Mouse (Mus musculus) ovary, postnatal 36 days (tissue): ENCODE data around the gene Capn13.
"Not testable (repeated sequence)": the region's sequence is repeated elsewhere in the genome, so short reads cannot be mapped to it uniquely, and the experiment has no call there.

Experiments used
- DNase-seq: peaks from one replicate; pipeline ENCODE4 v3.0.0; 2022; ENCODE audit warnings: low spot score, mixed read lengths

Capn13 gene

GRCm38 (mm10) chr17:73343632-73344390, 56.9 kb downstream of the Capn13 start:
- no peak for DNase-seq

GRCm38 (mm10) chr17:73342673-73343072, 58.0 kb downstream of the Capn13 start:
- DNase-seq: no peak

GRCm38 (mm10) chr17:73329071-73329470, 71.6 kb downstream of the Capn13 start:
- no peak for DNase-seq

DNA sequence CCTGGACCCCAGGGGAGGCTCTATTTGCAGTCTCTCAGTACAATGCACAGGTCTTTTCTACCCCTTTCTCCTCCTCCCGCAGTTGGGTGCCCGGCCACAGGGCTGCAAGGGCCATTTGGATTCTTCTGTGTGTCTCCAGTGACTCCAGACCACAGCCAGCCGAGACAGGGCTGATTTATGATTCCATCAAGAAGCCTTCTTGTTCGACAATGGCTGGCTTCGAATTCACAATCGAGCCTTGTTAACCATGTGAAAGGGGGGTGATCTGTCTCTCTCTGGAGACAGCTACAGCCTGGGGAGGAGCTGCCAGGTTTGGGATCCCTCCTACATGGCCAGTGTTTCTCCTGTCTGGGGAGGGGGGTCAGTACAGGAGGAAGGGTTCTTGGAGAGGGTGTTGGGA, 75.4 kb downstream of the Capn13 start:
- no peak for DNase-seq

GRCm38 (mm10) chr17:73324732-73325131, 75.9 kb downstream of the Capn13 start:
- no peak for DNase-seq

DNA sequence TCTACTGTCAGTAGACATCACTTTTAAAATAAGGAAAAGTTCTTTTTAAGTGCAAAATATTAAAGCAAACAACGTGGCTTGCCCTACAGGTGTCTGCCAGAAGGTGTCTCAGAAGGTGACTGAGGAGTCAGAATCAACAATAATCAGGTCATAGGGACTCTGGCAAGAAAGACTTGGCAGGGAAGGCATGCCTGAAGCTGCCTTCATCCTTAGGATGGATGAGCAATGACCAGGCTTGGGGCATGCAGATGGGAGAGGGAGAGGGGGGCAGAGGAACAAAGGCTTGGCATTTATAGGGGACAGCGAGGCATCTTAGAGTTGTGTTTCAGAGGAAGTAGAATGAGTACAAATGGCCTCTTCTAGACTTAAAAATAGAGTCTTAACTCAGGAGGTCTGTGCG, 76.7 kb downstream of the Capn13 start:
- DNase-seq: no peak

DNA sequence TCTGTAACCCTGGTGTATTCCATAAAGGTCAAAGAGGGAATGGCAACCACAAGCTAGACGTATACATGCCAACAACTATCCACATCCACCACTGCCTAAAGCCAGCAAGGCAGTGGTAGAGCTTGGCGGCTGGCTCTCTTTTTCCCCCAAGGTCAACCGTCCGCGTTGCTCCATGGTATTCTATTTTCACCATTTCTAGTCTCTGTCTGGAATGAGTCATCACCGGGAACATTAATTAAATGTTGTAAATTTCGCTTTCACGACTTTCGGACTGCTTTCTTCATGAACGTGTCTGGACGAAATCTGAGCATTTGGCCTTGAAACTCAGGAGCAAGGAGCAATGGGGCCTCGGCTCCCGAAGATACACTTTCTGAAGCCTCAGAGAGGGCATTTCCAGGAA, 85.9 kb downstream of the Capn13 start:
- no peak for DNase-seq

GRCm38 (mm10) chr17:73311491-73311890, 89.2 kb downstream of the Capn13 start:
- no peak for DNase-seq

DNA sequence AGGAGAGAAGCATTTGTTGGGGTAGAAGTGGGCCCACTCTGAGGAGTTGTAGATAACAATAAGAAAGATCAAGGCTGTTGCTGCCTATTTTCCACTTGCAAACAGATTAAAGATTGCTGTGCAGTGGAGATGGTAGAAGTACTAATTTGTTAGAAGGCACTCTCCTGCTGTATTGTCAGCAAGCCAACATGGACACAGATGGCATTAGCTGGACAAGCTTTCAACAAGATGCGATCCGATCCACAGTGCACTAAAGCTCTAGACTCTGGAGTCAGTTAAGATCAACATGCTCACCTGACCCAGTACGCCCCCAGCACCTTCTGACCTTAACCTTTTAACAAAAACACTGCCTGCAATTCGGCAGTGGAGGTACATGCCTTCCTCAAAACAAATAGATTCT, 92.0 kb downstream of the Capn13 start:
- DNase-seq: no peak

GRCm38 (mm10) chr17:73306626-73307025, 94.0 kb downstream of the Capn13 start:
- no peak for DNase-seq

GRCm38 (mm10) chr17:73305622-73306021, 95.0 kb downstream of the Capn13 start:
- DNase-seq: no peak

DNA sequence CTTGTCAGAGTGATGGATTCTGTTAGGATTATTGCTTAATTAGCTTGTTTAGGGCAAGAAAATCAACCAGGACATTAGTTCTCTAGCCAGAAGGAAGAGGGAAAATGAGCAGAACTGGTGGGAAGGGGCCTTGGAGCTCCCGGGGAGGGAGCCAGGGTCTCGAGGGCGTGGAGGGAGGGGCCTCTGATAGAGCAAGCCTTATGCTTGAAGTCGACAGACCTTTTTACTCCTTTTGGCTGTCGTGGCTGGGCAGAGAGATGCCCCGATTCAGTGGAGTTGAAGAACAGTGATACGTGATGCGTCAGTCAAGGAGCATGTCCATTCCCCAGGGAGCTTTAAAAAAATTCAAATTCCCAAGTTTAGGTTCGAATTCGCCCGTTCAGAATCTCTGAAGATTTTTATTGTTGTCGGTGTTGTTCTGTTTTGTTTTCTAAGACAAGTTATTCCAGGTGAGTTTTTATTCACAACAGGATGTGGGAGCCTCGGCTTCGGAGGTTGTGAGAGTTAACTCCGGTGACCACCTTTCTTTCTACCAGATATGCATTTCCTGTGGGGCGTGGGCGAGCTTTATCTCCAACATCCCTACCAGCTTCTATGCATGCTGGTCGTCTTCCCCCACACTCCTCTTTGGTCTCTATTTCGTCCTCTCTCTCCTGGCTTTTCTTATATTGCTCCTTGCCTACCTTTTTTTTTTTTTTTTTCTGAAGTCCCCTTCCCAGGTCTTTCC, 96.4 kb downstream of the Capn13 start:
- no peak for DNase-seq

DNA sequence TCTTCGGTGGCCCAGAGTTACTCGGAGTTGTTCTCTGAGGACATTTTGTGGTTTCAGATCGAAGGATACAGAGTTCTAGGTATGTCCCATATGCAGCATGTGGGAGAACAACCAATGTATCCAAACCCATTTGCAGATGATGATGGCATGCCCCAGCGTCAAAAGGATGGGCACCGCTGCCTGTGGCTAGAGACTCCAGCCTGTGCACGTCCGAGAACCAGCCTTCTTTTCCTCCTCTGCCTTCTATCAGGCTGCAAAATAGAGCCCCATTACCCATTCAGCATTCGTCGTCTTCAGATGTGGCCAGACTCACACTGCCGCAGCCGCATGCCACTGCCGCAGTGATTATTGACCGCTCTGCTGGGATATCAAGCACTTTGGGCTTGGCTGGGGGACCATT, 97.0 kb downstream of the Capn13 start:
- no peak for DNase-seq

DNA sequence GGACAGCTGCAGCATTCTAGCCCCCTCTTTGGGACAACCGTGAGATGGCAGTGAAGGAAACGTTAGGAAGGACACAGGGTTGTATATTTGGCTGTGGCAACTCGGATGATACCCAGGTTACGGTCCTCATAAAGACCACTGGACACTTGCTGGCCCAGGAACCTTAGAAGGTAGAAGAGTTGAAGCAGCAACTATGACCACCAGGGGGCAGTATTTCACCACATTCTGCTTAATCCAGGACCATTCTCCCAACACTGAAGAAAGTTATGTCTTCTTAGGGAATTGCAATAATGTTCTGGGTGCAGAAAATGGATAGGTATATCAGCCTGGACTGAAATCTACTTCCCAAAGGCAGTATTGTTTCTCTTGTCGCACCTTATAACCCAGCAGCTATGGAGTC, 97.4 kb downstream of the Capn13 start:
- DNase-seq: no peak

- peak; percentile 70 for DNase-seq
Measured at GRCm38 (mm10) chr17:73302104-73302503, 98.6 kb downstream of the Capn13 start.

- DNase-seq: peak; percentile 13
Measured at GRCm38 (mm10) chr17:73301258-73302050, 99.2 kb downstream of the Capn13 start.

GRCm38 (mm10) chr17:73300147-73300880, 100.4 kb downstream of the Capn13 start:
- DNase-seq: no peak

GRCm38 (mm10) chr17:73298981-73299380, 101.7 kb downstream of the Capn13 start:
- no peak for DNase-seq

- peak; percentile 56 for DNase-seq
Measured at GRCm38 (mm10) chr17:73296855-73297254, 103.8 kb downstream of the Capn13 start.

- no peak for DNase-seq
Measured at GRCm38 (mm10) chr17:73293237-73293636, 107.4 kb downstream of the Capn13 start.

DNA sequence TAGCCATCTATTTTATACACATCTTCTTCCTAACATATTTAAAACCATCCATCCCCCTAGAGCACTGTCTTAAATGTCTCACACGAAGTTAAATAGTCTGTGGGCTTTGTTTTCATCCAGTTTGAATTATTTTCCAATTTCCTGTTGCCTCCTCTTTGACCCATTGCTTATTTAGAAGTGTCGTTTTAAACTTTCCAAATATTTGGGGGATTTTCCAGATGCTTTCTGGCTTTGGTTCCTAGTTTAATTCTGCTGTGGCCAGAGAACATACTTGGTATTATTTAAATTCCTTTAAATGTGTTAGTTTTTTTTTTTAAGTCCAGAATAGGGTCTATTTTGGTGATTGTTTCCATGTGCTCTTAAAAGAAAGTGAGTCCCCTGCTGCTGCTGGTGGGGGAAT, 116.4 kb downstream of the Capn13 start:
- no peak for DNase-seq

DNA sequence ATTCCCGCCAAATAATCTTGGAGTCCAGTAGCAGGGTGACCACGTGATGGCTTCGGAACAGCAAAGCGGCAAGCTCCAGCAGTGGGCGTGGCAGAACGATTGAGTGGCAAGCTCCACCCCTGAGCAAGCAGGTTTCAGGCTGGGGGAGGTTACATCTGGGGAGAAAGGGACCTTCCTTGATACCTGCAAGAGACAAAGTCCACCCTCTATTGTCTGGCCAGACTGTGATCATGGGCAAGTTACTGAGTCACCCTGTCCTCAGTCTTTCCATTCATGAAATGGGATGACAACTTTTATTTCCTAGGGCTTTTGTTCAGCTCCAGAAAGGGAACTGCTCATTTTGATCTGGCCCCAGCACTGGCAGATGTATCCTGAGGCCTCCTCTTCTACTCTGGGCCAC, 118.0 kb downstream of the Capn13 start:
- DNase-seq: not testable (repeated sequence)
